Mouse (Mus musculus) stomach, embryonic 16.5 days (tissue): ENCODE results near the gene Tfdp2. TPM values are rescaled to one million over a fixed set of nuclear protein-coding genes. Genes with fewer than 3 reads are reported as not detected.

Experiments
- ATAC-seq: fragments of 200-750 bp; cut with Nextera tagmentation; 2 replicates; pipeline ENCODE4 v1.8.0; 2017; ENCODE audit warnings: moderate number of reproducible peaks, moderate TSS enrichment; ENCODE audit not compliant: insufficient read depth, low FRiP score
- H3K27ac ChIP-seq: fragments of 300-500 bp; sonication (generic); 2 replicates; pipeline ENCODE4 v1.5.1; 2014; ENCODE audit warnings: low read length
- H3K27me3 ChIP-seq: fragments of 300-500 bp; sonication (generic); 2 replicates; pipeline ENCODE4 v1.6.1; 2014; ENCODE audit warnings: low read length, control low read depth, mixed read lengths; ENCODE audit not compliant: control insufficient read depth, insufficient read depth
- H3K36me3 ChIP-seq: fragments of 300-500 bp; sonication (generic); 2 replicates; pipeline ENCODE4 v1.6.1; 2014; ENCODE audit warnings: low read length; ENCODE audit not compliant: control insufficient read depth, insufficient read depth
- H3K4me1 ChIP-seq: fragments of 300-500 bp; sonication (generic); 2 replicates; pipeline ENCODE4 v1.6.1; 2014; ENCODE audit warnings: low read length, control low read depth, mixed read lengths; ENCODE audit not compliant: control insufficient read depth, insufficient read depth
- H3K4me2 ChIP-seq: fragments of 300-500 bp; sonication (generic); 2 replicates; pipeline ENCODE4 v1.6.1; 2014; ENCODE audit warnings: low read depth, low read length, mixed read lengths
- H3K4me3 ChIP-seq: fragments of 300-500 bp; sonication (generic); replicated peaks from 2 replicates; pipeline ENCODE4 v1.5.1; 2014; ENCODE audit warnings: mild to moderate bottlenecking, low read length
- H3K9ac ChIP-seq: fragments of 300-500 bp; sonication (generic); 2 replicates; pipeline ENCODE4 v1.6.1; 2014; ENCODE audit warnings: low read length
- H3K9me3 ChIP-seq: fragments of 300-500 bp; sonication (generic); replicated peaks from 2 replicates; pipeline ENCODE4 v1.6.1; 2016; ENCODE audit warnings: low read length, control low read depth; ENCODE audit not compliant: control insufficient read depth
- WGBS: fragments of 180-500 bp; shearing (Covaris S2); extraction: QIAGEN DNeasy Blood & Tissue Kit; methylation state at CpG from one replicate; pipeline ENCODE4 v1.1.7; 2014; 5-methylcytosine and 5-hydroxymethylcytosine counted together
- polyA plus RNA-seq: library from polyadenylated mRNA; unstranded; fragments of >200 nt; fragmentation: Nextera tagmentation; extraction: Ambion mirVana; gene quantifications from 2 replicates; pipeline ENCODE4 v1.2.1, GENCODE M21; 2015

Tfdp2 gene
- polyA plus RNA-seq, 1 experiment from 2014 or later = 34.3 TPM

DNA sequence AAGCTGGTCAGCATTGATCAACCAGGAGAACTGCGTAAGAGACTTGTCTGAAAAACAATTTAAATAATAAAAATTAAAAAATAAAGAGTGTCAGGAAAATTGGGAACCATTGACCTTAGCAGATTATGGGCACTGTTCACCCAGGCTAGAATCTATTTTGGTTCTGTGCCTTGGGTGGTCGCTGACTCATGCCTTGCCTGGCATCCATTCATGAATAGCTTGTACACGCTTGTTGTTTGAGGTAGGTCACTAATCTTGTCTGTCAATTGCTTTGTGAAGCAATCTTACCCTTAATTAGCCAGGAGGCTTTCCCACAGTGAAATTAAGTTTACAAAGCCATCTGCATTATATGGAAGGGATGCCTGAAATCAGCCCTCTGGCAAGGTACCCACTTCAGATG, 112.7 kb downstream of the Tfdp2 start:
- no peak overlapping the region for H3K4me2 ChIP-seq
- no peak for ATAC-seq
- WGBS = 77% methylated on average over 3 of the region's 3 CpGs
- no peaks in the 10 kb centered on the region for H3K9me3 ChIP-seq
- no peak overlapping the region for H3K4me3 ChIP-seq
- no peaks in the 10 kb centered on the region for H3K36me3 ChIP-seq
- H3K4me1 ChIP-seq = no peaks in the 10 kb centered on the region
- H3K27ac ChIP-seq = no peak overlapping the region
- H3K9ac ChIP-seq = no peak overlapping the region
- H3K27me3 ChIP-seq = no peaks in the 10 kb centered on the region

- no peak for ATAC-seq
- H3K9ac ChIP-seq = no peak overlapping the region
- 92% methylated on average over 3 of the region's 3 CpGs for WGBS
- no peaks in the 10 kb centered on the region for H3K9me3 ChIP-seq
- H3K4me3 ChIP-seq = no peak overlapping the region
- H3K27me3 ChIP-seq = no peaks in the 10 kb centered on the region
- no peaks in the 10 kb centered on the region for H3K4me1 ChIP-seq
- H3K4me2 ChIP-seq = no peak overlapping the region
- H3K36me3 ChIP-seq = no peaks in the 10 kb centered on the region
- no peak overlapping the region for H3K27ac ChIP-seq
These were observed 116.0 kb downstream of the Tfdp2 start for GRCm38 (mm10) chr9:96312074-96312473.

DNA sequence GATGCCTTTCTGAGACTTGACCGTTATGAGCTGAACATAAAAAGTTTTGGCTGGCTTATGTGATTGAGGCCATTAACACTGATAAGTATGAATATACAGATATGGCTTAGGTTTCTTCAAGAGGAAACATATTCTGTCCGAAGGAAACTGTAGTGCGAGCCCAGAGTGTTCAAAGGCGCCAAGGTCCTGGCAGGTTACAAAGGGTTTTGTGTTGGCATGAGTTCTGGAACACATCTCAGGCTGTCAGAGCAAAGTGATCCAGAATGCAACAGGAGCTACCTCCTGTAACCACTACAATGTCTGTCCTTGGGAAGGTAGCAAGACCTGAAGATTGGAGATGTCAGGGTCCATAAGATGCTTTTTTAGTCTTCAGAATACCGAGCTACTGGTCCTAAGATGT, 123.3 kb downstream of the Tfdp2 start:
- 87% methylated on average over 5 of the region's 5 CpGs for whole genome bisulfite sequencing
- Histone ChIP-seq H3K9ac (no peak overlapping the region), H3K4me3 (no peak overlapping the region), H3K4me1 (no peaks in the 10 kb centered on the region), H3K27ac (no peak overlapping the region), H3K4me2 (no peak overlapping the region), H3K36me3 (no peaks in the 10 kb centered on the region), H3K27me3 (no peaks in the 10 kb centered on the region), H3K9me3 (no peaks in the 10 kb centered on the region)
- ATAC-seq = no peak

DNA sequence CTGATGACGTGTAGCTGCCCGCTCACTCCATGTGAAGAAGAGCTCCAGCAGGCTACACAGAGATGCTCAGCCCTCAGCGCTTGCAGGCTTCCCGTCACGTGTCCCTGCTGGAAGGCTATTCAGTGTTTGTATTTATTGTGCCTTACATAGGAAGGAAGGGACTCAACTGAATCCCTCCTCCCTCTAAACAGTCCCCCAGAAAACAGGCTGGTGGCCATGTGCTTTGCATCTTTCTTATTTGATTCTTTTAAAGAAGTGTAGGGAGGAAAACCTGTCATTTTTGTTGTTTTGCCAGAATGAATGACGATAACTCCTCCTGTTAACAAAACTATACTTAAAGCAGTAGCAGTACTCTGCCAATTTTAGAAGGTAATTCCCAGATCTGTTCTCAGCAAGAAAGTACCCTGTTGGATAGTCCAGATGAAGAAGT, 124.5 kb downstream of the Tfdp2 start:
- no peak overlapping the region for H3K4me3 ChIP-seq
- 78% methylated on average over 6 of the region's 6 CpGs for WGBS
- no peak overlapping the region for H3K4me2 ChIP-seq
- no peaks in the 10 kb centered on the region for H3K36me3 ChIP-seq
- H3K9me3 ChIP-seq = no peaks in the 10 kb centered on the region
- H3K27ac ChIP-seq = no peak overlapping the region
- H3K9ac ChIP-seq = no peak overlapping the region
- ATAC-seq = no peak
- no peaks in the 10 kb centered on the region for H3K4me1 ChIP-seq
- H3K27me3 ChIP-seq = no peaks in the 10 kb centered on the region

DNA sequence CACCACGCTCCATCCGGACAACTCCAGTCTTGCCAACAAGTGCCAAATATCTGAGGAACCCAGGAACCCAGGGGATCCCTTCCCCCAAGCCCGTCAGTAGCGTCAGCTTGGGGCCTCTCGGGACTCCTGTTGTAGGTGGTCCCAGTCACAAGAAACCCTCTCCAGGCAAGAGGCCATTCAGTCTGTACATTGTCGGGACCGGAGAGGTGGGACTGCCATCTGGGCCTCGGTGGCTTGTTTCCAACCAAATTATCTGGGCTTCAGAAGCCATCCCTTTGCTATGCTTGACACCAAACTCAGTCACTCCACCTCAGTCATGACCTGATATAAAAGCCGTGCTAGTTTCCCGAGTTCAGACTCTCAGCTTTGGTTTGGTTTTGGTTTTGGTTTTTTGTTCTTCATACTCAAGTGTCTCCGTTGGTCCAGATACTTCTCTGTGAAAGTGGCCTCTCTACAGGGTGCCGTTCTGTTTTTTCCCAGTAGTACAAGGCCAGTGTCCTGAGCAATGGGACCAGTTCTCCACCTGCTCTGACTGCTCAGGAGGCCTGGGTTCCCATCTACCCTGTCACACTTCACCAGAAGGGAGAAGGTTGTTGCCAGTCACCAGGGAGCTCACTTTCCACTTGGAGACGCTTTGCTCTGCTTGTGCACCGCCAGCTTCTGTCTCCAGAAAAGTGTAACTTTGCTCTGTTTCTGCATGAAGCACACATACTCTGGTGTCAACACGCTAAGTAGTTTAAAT, 126.5 kb downstream of the Tfdp2 start:
- no peak overlapping the region for H3K9ac ChIP-seq
- no peak overlapping the region for H3K4me2 ChIP-seq
- H3K9me3 ChIP-seq = no peaks in the 10 kb centered on the region
- no peak overlapping the region for H3K4me3 ChIP-seq
- ATAC-seq = no peak
- peaks cover 7% of the 10 kb centered on the region; the same call in 1 of the 2 replicates for H3K4me1 ChIP-seq
- WGBS = 91% methylated on average over 15 of the region's 15 CpGs
- H3K36me3 ChIP-seq = no peaks in the 10 kb centered on the region
- no peaks in the 10 kb centered on the region for H3K27me3 ChIP-seq
- no peak overlapping the region for H3K27ac ChIP-seq

- no peak overlapping the region for H3K27ac ChIP-seq
- 64% methylated on average over 4 of the region's 4 CpGs for WGBS
- ATAC-seq = no peak
These were observed 128.4 kb downstream of the Tfdp2 start for GRCm38 (mm10) chr9:96324502-96324901.

DNA sequence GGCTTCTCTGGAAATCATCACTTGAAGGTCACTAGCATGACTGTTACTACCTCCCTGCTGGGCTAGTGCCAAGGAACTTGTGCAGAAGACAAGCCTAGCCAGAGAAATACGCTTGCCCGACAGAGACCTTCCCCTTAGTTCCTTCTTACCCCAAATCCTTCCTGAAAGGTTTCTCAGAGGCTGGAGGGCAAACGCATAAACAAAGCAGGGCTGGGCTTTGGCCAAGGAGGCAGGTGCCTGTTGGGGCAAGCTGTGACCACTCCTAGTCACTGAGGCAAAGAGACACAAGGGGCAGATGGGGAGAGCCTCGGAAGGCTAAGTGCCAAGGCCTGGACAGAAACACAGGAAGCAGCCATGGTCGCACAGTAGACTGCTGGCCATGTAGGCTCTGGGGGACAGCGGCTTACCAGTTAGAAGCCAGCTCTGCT, 130.4 kb downstream of the Tfdp2 start:
- Histone ChIP-seq H3K4me1 (peaks cover 7% of the 10 kb centered on the region; the same call in 1 of the 2 replicates), H3K4me3 (no peak overlapping the region), H3K36me3 (no peaks in the 10 kb centered on the region), H3K9ac (0 out of 2 replicates have a peak overlapping the region, but pooled peaks have one; percentile 3), H3K27ac (peak overlapping the region; percentile 25; the same call in 1 of the 2 replicates), H3K9me3 (no peaks in the 10 kb centered on the region), H3K4me2 (no peak overlapping the region; the same call in 1 of the 2 replicates), H3K27me3 (no peaks in the 10 kb centered on the region)
- WGBS = 46% methylated on average over 6 of the region's 6 CpGs
- ATAC-seq = no peak

More at GRCm38 (mm10) chr9:96324502-96324901, 128.4 kb downstream of the Tfdp2 start:
- no peak overlapping the region for H3K4me3 ChIP-seq
- no peak overlapping the region for H3K4me2 ChIP-seq
- H3K36me3 ChIP-seq = no peaks in the 10 kb centered on the region
- no peaks in the 10 kb centered on the region for H3K9me3 ChIP-seq
- H3K9ac ChIP-seq = no peak overlapping the region
- no peaks in the 10 kb centered on the region for H3K27me3 ChIP-seq
- peaks cover 7% of the 10 kb centered on the region; the same call in 1 of the 2 replicates for H3K4me1 ChIP-seq

DNA sequence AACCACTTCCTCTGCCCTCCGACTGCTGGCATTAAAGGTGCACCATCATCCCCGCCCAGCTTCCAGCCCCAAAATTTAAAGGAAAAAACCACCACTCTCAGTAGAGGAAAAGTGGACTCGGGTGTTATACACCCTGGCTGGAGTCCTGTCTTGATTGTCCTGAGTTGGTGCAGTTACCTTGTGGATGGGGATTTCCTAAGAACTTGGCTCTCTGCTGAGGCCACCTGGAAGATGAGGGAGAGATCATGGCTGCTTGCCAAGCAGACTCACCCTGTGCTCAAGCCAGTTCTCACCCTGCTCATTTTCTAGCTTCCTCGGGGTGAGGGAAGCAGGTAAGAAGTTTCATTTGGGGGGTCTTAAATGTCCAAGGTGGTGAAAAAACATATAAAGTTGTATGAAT, 132.2 kb downstream of the Tfdp2 start:
- Histone ChIP-seq H3K4me2 (no peak overlapping the region), H3K9me3 (no peaks in the 10 kb centered on the region), H3K4me1 (peaks cover 7% of the 10 kb centered on the region; the same call in 1 of the 2 replicates), H3K27me3 (no peaks in the 10 kb centered on the region), H3K4me3 (no peak overlapping the region), H3K27ac (no peak overlapping the region), H3K36me3 (no peaks in the 10 kb centered on the region), H3K9ac (no peak overlapping the region)
- ATAC-seq = no peak
- 79% methylated on average over 4 of the region's 4 CpGs for WGBS

DNA sequence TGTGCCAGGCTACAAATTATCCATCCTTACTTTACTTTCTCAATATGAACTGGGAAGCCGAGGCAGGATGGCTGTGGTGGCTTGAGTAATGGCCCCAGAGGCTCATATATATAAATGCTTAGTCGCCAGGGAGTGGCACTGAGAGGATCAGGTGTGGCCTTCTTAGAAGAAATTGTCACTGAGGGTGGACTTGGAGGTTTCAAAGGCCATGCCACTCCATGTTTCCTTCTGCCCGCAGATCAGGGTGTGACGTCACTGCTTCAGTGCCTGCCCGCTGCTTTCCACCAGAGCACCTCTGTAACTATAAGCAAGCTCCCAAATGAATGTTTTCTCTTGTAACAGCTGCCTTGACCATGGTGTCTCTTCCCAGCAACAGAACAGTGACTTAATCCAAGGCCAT, 135.1 kb downstream of the Tfdp2 start:
- Histone ChIP-seq H3K4me1 (peaks cover 7% of the 10 kb centered on the region; the same call in 1 of the 2 replicates), H3K36me3 (no peaks in the 10 kb centered on the region; the same call in 1 of the 2 replicates), H3K9ac (no peak overlapping the region), H3K27me3 (no peaks in the 10 kb centered on the region), H3K4me3 (no peak overlapping the region), H3K4me2 (no peak overlapping the region), H3K9me3 (no peaks in the 10 kb centered on the region), H3K27ac (no peak overlapping the region)
- no peak for ATAC-seq
- WGBS = 86% methylated on average over 5 of the region's 5 CpGs
